Mouse (Mus musculus) midbrain, postnatal 0 days (tissue): ENCODE measurements around the gene Zfp846. TPM values are rescaled to one million over a fixed set of nuclear protein-coding genes. Genes with fewer than 3 reads are reported as not detected.
"Not testable (repeated sequence)": the region's sequence is repeated elsewhere in the genome, so short reads cannot be mapped to it uniquely, and the experiment has no call there.

Experiments
- ATAC-seq: fragments of 200-750 bp; cut with Nextera tagmentation; 2 replicates; pipeline ENCODE4 v1.8.0; 2017; ENCODE audit warnings: moderate number of reproducible peaks, mild to moderate bottlenecking, moderate TSS enrichment, moderate library complexity; ENCODE audit not compliant: low FRiP score
- DNase-seq: peaks from one replicate; pipeline ENCODE4 v3.0.0-alpha.2; 2015; ENCODE audit warnings: low spot score
- H3K27ac ChIP-seq: fragments of 300-500 bp; sonication (generic); 2 replicates; pipeline ENCODE4 v1.5.1; 2014; ENCODE audit warnings: low read depth, mild to moderate bottlenecking, low read length, mixed read lengths
- H3K27me3 ChIP-seq: fragments of 300-500 bp; sonication (generic); 2 replicates; pipeline ENCODE4 v1.6.1; 2014; ENCODE audit warnings: low read length, control low read depth, mixed read lengths; ENCODE audit not compliant: insufficient read depth
- H3K36me3 ChIP-seq: fragments of 300-500 bp; sonication (generic); 2 replicates; pipeline ENCODE4 v1.6.1; 2014; ENCODE audit warnings: low read length, control low read depth, mixed read lengths; ENCODE audit not compliant: insufficient read depth
- H3K4me1 ChIP-seq: fragments of 300-500 bp; sonication (generic); 2 replicates; pipeline ENCODE4 v1.6.1; 2014; ENCODE audit warnings: mild to moderate bottlenecking, control low read depth, antibody characterized with exemption, low read length, mixed read lengths; ENCODE audit not compliant: insufficient read depth
- H3K4me2 ChIP-seq: fragments of 300-500 bp; sonication (generic); 2 replicates; pipeline ENCODE4 v1.6.1; 2014; ENCODE audit warnings: low read depth, mild to moderate bottlenecking, low read length, mixed read lengths; ENCODE audit not compliant: poor library complexity, severe bottlenecking
- H3K4me3 ChIP-seq: fragments of 300-500 bp; sonication (generic); 2 replicates; pipeline ENCODE4 v1.5.1; 2014; ENCODE audit warnings: low read depth, mild to moderate bottlenecking, low read length, moderate library complexity
- H3K9ac ChIP-seq: fragments of 300-500 bp; sonication (generic); replicated peaks from 2 replicates; pipeline ENCODE4 v1.6.1; 2014; ENCODE audit warnings: mild to moderate bottlenecking, low read length, moderate library complexity, mixed read lengths; ENCODE audit not compliant: poor library complexity, severe bottlenecking
- H3K9me3 ChIP-seq: fragments of 300-500 bp; sonication (generic); 2 replicates; pipeline ENCODE4 v1.6.1; 2016; ENCODE audit warnings: low read length, control low read depth
- CTCF ChIP-seq: IDR thresholded peaks from 2 replicates; pipeline ENCODE4 v1.5.1; 2016; ENCODE audit warnings: antibody characterized with exemption, mild to moderate bottlenecking
- WGBS: fragments of 180-500 bp; shearing (Covaris S2); extraction: QIAGEN DNeasy Blood & Tissue Kit; methylation state at CpG from one replicate; pipeline ENCODE4 v1.1.7; 2014; 5-methylcytosine and 5-hydroxymethylcytosine counted together
- polyA plus RNA-seq: library from polyadenylated mRNA; unstranded; fragments of >200 nt; fragmentation: Nextera tagmentation; extraction: Ambion mirVana; gene quantifications from 2 replicates; pipeline ENCODE4 v1.2.1, GENCODE M21; 2015
- total RNA-seq: library from RNA; depleted of rRNA; stranded (reverse); fragments of >200 nt; gene quantifications from 2 replicates; pipeline ENCODE4 v1.2.3, GENCODE M21; 2014

The Zfp846 gene
- total and polyA plus RNA-seq, 2 experiments from 2014 or later, result 21.3 to 47.5 TPM

DNA sequence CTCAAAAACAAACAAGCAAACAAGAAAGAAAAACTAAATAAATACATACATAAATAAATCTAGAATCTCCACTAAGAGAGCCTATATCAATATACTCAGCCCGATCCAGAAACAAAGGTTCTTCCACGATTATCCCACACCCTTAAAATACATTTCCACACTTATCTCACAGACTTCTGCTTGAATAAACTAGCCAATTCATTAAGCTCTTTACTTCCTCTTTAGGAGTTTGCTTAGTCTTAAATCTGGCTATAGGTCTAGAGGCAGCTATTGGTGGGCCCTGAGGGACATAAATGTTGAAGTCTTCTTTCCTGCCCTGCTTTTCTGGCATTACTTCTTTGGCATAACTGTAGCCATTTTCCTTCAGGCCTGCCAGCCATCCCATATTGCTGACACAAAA is 50.2 kb downstream of the Zfp846 start:
- Histone ChIP-seq H3K9me3 (no peaks in the 10 kb centered on the region), H3K27ac (no peak overlapping the region), H3K9ac (no peak overlapping the region), H3K4me2 (no peak overlapping the region), H3K27me3 (no peaks in the 10 kb centered on the region), H3K4me1 (no peaks in the 10 kb centered on the region), H3K36me3 (no peaks in the 10 kb centered on the region), H3K4me3 (no peak overlapping the region)
- 95% methylated on average over 2 of the region's 2 CpGs for WGBS
- ATAC-seq (no peak), DNase-seq (no peak)
- no peak for TF ChIP-seq CTCF

GRCm38 (mm10) chr9:20635676-20636075 is 54.6 kb downstream of the Zfp846 start:
- not testable (repeated sequence) for ATAC-seq, DNase-seq, H3K9me3 ChIP-seq, H3K4me2 ChIP-seq, H3K9ac ChIP-seq, H3K27me3 ChIP-seq, H3K4me1 ChIP-seq, H3K27ac ChIP-seq, H3K4me3 ChIP-seq
- peaks cover 18% of the 10 kb centered on the region for H3K36me3 ChIP-seq
- WGBS, result 93% methylated on average over 8 of the region's 8 CpGs

- WGBS, result 80% methylated on average over 3 of the region's 3 CpGs
- peak; percentile 56; the same call in 1 of the 2 replicates for ATAC-seq
Observed at GRCm38 (mm10) chr9:20636256-20636655, 55.2 kb downstream of the Zfp846 start.

GRCm38 (mm10) chr9:20636790-20637189 is 55.7 kb downstream of the Zfp846 start:
- Histone ChIP-seq H3K36me3 (peaks cover 18% of the 10 kb centered on the region), H3K27ac (no peak overlapping the region), H3K4me2 (no peak overlapping the region), H3K9ac (no peak overlapping the region), H3K4me3 (no peak overlapping the region), H3K4me1 (peaks cover 9% of the 10 kb centered on the region; the same call in 1 of the 2 replicates), H3K27me3 (no peaks in the 10 kb centered on the region), H3K9me3 (no peaks in the 10 kb centered on the region)
- DNase-seq, result no peak
- 86% methylated on average over 2 of the region's 2 CpGs for WGBS
- TF ChIP-seq CTCF, result no peak
- no peak for ATAC-seq

More at GRCm38 (mm10) chr9:20636256-20636655, 55.2 kb downstream of the Zfp846 start:
- Histone ChIP-seq H3K4me2 (no peak overlapping the region), H3K36me3 (peaks cover 18% of the 10 kb centered on the region), H3K9ac (no peak overlapping the region), H3K9me3 (no peaks in the 10 kb centered on the region), H3K27ac (no peak overlapping the region), H3K4me3 (no peak overlapping the region), H3K27me3 (no peaks in the 10 kb centered on the region), H3K4me1 (peaks cover 4% of the 10 kb centered on the region; the same call in 1 of the 2 replicates)
- no peak for DNase-seq
- no peak for TF ChIP-seq CTCF

- no peak overlapping the region for H3K4me2 ChIP-seq
- no peak for ATAC-seq
- no peak overlapping the region for H3K27ac ChIP-seq
- H3K4me1 ChIP-seq, result peaks cover 9% of the 10 kb centered on the region; the same call in 1 of the 2 replicates
- peaks cover 18% of the 10 kb centered on the region for H3K36me3 ChIP-seq
- no peak overlapping the region for H3K4me3 ChIP-seq
- H3K27me3 ChIP-seq, result no peaks in the 10 kb centered on the region
- TF ChIP-seq CTCF, result no peak
- no peak for DNase-seq
- H3K9ac ChIP-seq, result no peak overlapping the region
- WGBS, result 98% methylated on average over 19 of the region's 19 CpGs
- no peaks in the 10 kb centered on the region for H3K9me3 ChIP-seq
Observed at GRCm38 (mm10) chr9:20638552-20638951, 57.5 kb downstream of the Zfp846 start.

- no peak for TF ChIP-seq CTCF
- H3K36me3 ChIP-seq, result peaks cover 18% of the 10 kb centered on the region
- WGBS, result 91% methylated on average over 4 of the region's 4 CpGs
- H3K9ac ChIP-seq, result no peak overlapping the region
- no peak overlapping the region for H3K27ac ChIP-seq
- ATAC-seq, result no peak
- DNase-seq, result no peak
- no peak overlapping the region for H3K4me2 ChIP-seq
- no peaks in the 10 kb centered on the region for H3K27me3 ChIP-seq
- H3K4me3 ChIP-seq, result no peak overlapping the region
- H3K4me1 ChIP-seq, result peaks cover 9% of the 10 kb centered on the region; the same call in 1 of the 2 replicates
- H3K9me3 ChIP-seq, result no peaks in the 10 kb centered on the region
Observed at GRCm38 (mm10) chr9:20639486-20639885, 58.4 kb downstream of the Zfp846 start.
